Mouse (Mus musculus) lung, postnatal 10 days (tissue): Measurements from ENCODE around the gene Galns.
"Not testable (repeated sequence)": the region's sequence is repeated elsewhere in the genome, so short reads cannot be mapped to it uniquely, and the experiment has no call there.

Experiments
- DNase-seq: peaks from one replicate; pipeline ENCODE4 v3.0.0; 2021

Galns gene

GRCm38 (mm10) chr8:122633205-122633604 lies 21.9 kb upstream of the Galns start:
- DNase-seq = peak; percentile 25

- DNase-seq = not testable (repeated sequence)
Measured at GRCm38 (mm10) chr8:122632134-122632533, 20.9 kb upstream of the Galns start.

- DNase-seq = no peak
Measured at GRCm38 (mm10) chr8:122630696-122631095, 19.4 kb upstream of the Galns start.

- DNase-seq = no peak
Measured at GRCm38 (mm10) chr8:122629388-122629787, 18.1 kb upstream of the Galns start.

GRCm38 (mm10) chr8:122626896-122627295 lies 15.6 kb upstream of the Galns start:
- no peak for DNase-seq

- no peak for DNase-seq
Measured at GRCm38 (mm10) chr8:122625811-122626210, 14.5 kb upstream of the Galns start.

GRCm38 (mm10) chr8:122624653-122625052 lies 13.4 kb upstream of the Galns start:
- no peak for DNase-seq

- DNase-seq = peak; percentile 38
Measured at GRCm38 (mm10) chr8:122623844-122624642, 12.8 kb upstream of the Galns start.

GRCm38 (mm10) chr8:122622727-122623126 lies 11.5 kb upstream of the Galns start, which contains the start of gene Pabpn1l:
Gene Pabpn1l, minus strand, starts transcription at chr8:122622739.
- no peak for DNase-seq

- DNase-seq = no peak
Measured at GRCm38 (mm10) chr8:122620446-122620845, 9.2 kb upstream of the Galns start.

GRCm38 (mm10) chr8:122618660-122619378 lies 7.6 kb upstream of the Galns start:
- DNase-seq = no peak

- peak; percentile 94 for DNase-seq
Measured at GRCm38 (mm10) chr8:122617947-122618546, 6.8 kb upstream of the Galns start.

- peak; percentile 68 for DNase-seq
Measured at GRCm38 (mm10) chr8:122616181-122616905, 5.1 kb upstream of the Galns start.

GRCm38 (mm10) chr8:122610612-122611277 lies 518 bp downstream of the Galns start:
- DNase-seq = no peak

GRCm38 (mm10) chr8:122610209-122610608 lies 1.1 kb downstream of the Galns start:
- DNase-seq = no peak

- no peak for DNase-seq
Measured at GRCm38 (mm10) chr8:122606810-122607209, 4.5 kb downstream of the Galns start.

- no peak for DNase-seq
Measured at GRCm38 (mm10) chr8:122605367-122605766, 5.9 kb downstream of the Galns start.

GRCm38 (mm10) chr8:122604640-122605039 lies 6.6 kb downstream of the Galns start:
- no peak for DNase-seq

- no peak for DNase-seq
Measured at GRCm38 (mm10) chr8:122600666-122601065, 10.6 kb downstream of the Galns start.

GRCm38 (mm10) chr8:122596031-122596430 lies 15.2 kb downstream of the Galns start:
- no peak for DNase-seq

- no peak for DNase-seq
Measured at GRCm38 (mm10) chr8:122593783-122594507, 17.3 kb downstream of the Galns start.

- DNase-seq = no peak
Measured at GRCm38 (mm10) chr8:122593240-122593639, 18.0 kb downstream of the Galns start.
